Mouse (Mus musculus): ENCODE measurements around the gene Prnp.

Gene Prnp

DNA sequence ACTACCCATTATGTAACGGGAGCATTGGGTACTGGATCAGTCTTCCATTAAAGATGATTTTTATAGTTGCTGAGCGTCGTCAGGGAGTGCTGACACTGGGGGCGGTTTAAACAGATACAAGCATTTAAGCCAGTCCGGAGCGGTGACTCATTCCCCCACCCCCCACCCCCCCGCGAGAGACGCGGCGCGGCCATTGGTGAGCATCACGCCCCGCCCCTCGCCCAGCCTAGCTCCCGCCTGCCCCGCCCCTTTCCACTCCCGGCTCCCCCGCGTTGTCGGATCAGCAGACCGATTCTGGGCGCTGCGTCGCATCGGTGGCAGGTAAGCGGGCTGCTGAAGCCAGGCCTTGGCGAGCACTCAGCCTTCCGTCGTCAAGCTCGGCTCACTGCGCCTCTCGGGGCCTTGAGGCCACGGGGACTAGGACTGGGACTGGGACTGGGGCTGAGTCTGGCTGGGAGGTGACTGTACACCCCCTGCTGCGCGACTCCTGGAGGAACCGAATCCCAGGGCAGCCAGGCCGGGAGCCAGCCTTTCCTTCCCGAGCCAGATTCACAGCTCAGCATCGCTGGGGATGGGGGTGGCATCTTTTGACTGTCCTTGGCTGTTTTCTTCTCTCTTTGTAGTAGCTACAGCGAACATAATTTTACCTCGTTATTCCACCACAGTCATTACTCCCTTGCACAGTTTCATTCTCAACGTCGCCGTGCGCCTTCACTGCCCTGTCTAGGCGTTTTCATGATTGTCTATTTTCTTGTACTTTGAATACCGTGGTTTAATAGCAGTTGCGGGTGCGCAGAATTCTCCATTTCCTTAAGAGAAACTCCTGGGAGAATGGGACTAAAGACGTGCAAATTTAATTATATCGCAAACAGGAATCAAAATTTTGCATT lies at the start of gene Prnp, which contains the start of gene Prn:
Prnp (plus strand) TSS at position 246 of the 890 bp plus-strand sequence.
Prn (plus strand) TSS at position 275 of the 890 bp plus-strand sequence.
- peak; percentile 65 for DNase-seq (ENCODE audit: low read depth, low spot score)

GRCm38 (mm10) chr2:131862617-131863275 lies 47.0 kb upstream of the Prnp start:
- no peak for DNase-seq (ENCODE audit: low read depth, low spot score)

DNA sequence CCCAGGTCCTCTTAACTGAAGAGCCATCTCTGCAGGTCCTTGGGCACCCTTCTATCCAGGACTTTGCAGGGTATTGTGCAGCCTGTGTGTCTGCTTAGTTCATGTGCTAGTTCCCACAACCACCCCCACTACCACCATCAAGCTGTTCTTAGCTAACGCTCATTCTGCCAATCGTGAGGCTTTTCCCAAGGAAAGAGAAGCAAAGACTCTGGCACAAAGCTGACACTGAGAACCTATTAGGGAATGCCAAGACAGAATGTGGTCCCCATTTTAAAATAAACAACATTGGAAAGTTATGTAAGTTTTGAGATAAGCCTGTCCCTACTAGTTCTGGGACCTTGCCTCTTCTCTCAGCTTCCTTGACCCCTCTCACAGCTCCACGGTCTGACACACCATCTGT lies 46.3 kb upstream of the Prnp start:
- no peak for DNase-seq (ENCODE audit: low read depth, low spot score)

GRCm38 (mm10) chr2:131864262-131864796 lies 45.4 kb upstream of the Prnp start:
- no peak for DNase-seq (ENCODE audit: low read depth, low spot score)

- no peak for DNase-seq (ENCODE audit: low read depth, low spot score)
Measured at GRCm38 (mm10) chr2:131866676-131867075, 43.1 kb upstream of the Prnp start.

DNA sequence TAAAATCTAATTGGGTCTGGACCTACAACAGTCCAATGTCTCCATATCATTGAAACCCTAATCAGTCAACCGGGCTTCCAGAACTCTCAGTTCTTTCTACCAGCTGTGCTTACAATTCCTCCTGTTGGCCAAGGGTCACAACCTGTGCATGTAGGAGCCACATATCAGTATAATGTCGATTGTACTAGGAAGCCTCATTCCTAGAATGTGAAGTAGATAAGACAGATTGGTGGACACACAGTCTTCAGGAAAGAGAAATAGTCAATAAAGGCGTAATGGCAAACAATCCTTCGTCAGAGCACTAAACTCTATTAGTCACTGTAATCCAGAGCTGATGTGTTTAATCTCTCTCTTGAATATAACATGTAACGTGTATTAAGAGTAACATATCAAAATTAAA lies 40.7 kb upstream of the Prnp start:
- DNase-seq (ENCODE audit: low read depth, low spot score) = no peak

GRCm38 (mm10) chr2:131873376-131873775 lies 36.4 kb upstream of the Prnp start:
- DNase-seq (ENCODE audit: low read depth, low spot score) = no peak

GRCm38 (mm10) chr2:131876551-131877265 lies 33.0 kb upstream of the Prnp start:
- DNase-seq (ENCODE audit: low read depth, low spot score) = no peak

GRCm38 (mm10) chr2:131881766-131882165 lies 28.0 kb upstream of the Prnp start:
- DNase-seq (ENCODE audit: low read depth, low spot score) = no peak

GRCm38 (mm10) chr2:131883136-131883535 lies 26.6 kb upstream of the Prnp start:
- no peak for DNase-seq (ENCODE audit: low read depth, low spot score)

GRCm38 (mm10) chr2:131886503-131887160 lies 23.1 kb upstream of the Prnp start:
- no peak for DNase-seq (ENCODE audit: low read depth, low spot score)

GRCm38 (mm10) chr2:131888233-131888632 lies 21.5 kb upstream of the Prnp start:
- no peak for DNase-seq (ENCODE audit: low read depth, low spot score)

DNA sequence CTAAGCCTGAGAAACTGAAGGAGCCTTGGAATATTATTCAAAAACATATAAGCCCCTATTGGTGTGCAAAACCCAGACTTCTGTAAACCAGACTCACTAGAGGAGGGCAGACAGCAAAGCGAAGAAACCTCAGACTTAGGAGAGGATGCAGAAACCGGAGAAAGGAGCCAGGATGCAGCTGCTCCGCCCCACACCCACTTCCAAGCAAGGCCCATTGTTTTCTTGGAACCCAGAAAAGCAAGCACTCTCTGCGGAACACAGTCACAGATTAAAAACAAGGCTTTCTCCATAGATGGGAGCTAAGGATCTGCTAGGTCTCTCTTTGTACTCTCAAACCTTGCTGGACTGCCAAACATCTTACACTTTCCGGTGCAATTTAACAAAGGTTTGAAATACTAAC lies 17.2 kb upstream of the Prnp start:
- no peak for DNase-seq (ENCODE audit: low read depth, low spot score)

DNA sequence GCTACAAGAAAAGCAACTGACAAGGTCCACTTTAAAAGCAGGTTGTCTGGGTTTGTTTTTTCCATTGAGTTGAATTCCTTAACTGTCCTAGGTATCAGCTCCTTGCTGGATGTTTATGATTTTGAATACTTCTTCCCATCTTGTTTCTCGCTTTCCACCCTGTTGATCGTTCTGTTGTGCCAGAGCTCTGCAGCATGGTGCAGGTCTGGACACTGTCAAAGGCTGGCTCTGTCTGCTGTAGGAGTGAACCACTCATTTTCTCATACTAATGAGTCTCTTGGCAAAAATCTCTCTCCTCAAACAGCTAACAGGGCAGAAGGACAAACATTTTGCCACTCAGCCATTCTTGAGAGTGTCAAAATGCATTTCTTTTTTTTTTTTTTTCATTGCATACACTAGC lies 14.6 kb upstream of the Prnp start:
- no peak for DNase-seq (ENCODE audit: low read depth, low spot score)

- no peak for DNase-seq (ENCODE audit: low read depth, low spot score)
Measured at GRCm38 (mm10) chr2:131896011-131896410, 13.7 kb upstream of the Prnp start.

DNA sequence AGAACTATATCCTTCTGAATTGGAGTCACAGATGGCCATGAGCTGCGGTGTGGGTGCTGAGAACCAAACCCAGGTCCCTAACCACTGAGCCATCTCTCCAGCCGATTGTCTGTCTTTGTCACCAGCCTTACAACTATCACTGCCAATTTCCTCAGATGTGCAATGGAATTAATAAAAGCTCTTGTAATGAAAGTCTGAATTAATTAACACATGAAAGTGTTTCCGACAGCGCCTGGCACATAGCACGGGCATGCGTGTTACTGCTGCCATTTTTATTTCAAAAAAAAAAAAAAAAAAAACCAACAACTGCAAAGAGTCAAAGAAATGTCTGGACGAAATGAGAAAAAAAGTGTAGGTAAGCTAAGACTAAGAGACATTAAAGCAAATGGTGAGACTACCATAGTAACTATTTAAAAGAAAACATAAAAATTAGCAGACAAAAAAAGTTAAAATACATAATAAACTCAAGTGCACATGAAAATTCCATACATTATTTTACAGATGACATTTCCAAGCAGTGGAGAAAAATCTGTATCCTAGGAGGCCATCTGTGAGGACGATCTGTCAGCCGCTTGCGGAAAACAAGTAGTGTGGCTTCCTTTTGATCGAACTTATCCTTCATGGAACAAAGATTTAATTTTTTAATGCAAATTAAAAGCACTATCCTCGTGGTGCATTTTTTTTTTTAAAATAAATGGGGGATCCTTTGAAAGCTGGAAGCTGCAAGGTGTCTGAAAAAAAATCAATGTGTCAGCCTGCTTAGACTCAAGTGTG lies 12.2 kb upstream of the Prnp start:
- DNase-seq (ENCODE audit: low read depth, low spot score) = no peak

GRCm38 (mm10) chr2:131902423-131902822 lies 7.3 kb upstream of the Prnp start:
- no peak for DNase-seq (ENCODE audit: low read depth, low spot score)

DNA sequence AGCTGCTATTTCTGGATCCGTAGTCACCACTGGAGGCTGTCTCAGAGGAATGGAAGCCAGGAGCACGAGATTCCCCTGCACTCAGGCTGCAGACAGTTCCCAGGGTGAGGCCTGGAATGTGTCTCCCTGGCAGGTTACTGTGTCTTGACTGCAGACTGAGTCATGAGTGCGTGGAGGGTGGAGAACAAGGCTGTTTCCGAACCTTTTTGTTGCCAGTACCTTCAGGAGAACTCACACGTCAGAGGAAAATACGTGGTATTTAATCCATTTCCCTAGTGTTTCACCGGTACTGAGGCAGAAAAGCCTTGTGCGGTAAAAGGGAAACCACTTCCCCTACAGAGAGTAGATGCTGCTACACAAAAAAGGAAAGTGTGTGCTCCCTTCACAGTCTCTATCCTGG lies 6.9 kb upstream of the Prnp start:
- no peak for DNase-seq (ENCODE audit: low read depth, low spot score)

DNA sequence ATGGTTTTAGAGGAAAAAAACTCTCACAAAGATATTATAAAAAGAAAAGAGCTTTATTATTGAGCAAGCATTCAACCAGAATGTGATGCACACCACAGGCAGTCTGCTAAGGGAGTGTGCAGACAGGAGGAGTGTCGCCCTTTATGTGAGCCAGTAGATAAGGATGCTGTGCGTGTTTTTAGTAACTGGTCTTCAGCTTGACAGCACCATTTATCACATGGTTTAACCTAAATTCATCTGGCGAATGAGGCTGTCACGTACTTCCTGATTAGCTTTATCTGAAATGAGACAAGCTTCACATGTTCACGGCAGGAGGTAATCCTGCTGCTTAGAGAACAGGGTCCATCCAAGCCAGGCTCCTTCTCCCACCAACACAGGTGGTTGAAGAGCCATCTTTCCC lies 4.7 kb upstream of the Prnp start:
- DNase-seq (ENCODE audit: low read depth, low spot score) = no peak

GRCm38 (mm10) chr2:131905776-131906175 lies 4.0 kb upstream of the Prnp start:
- DNase-seq (ENCODE audit: low read depth, low spot score) = no peak

- no peak for DNase-seq (ENCODE audit: low read depth, low spot score)
Measured at GRCm38 (mm10) chr2:131906266-131906665, 3.5 kb upstream of the Prnp start.

All from WW6 (cell line).